Mouse (Mus musculus) lung, adult 18-20 months (tissue): Measurements from ENCODE around the gene Iqgap3.

Experiments
- DNase-seq, 2 experiments: peaks; one replicate each; pipeline ENCODE4 v3.0.0; 2022; ENCODE audit warnings: mixed read lengths in 2 of 2

The Iqgap3 gene

DNA sequence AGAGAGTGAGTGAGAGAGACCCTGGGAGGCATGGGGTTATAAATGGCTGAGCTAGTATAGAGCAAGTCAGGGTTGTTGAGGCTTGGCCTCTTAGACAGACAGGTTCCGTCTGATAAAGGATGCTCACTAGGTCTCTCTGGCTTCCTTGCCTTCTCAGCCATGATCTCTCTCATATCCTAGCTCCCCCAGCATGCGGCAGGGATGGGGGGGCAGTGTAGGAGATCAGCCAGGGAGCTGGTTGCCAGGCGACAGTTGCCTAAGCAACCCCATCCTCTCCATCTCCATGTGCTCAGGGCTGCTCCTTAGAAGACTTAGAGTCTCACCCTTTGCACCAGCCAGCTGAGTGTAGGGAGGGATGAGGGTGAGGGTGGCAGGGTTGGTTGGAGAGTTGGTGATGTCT is 70.3 kb downstream of the Iqgap3 start:
- no peak for DNase-seq

DNA sequence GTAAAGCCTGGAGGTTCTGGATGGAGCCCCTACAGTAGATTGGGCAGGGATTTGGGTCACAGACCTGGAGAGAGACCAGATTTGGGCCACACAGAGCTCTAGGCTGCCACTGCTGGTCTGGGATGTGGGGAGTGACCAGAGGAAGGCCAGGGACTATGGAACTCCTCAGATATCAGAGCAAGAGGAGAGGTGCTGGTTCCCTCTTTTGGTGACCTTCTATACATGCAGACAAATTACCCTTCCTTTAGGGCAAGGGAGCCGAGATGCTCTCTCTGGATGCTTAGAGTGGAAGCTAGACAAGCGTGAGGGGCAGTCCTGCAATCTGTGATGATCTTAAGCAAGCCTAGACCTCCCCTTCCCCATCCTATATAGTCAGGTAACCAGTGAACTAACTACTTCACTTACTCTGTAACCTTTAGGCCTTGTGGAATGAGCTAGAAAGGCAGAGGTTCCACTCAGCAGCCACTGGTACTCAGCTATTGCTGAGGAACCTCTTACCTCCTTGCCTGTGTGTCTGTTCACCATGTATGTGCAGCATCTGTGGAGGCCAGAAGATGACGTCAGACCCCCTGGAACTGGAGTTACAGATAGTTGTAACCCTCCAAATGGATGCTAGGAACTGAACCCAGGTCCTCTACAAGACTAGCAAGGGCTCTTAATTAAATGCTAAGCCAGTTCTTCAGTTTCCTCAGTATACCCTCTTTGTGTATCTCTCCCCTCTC is 71.7 kb downstream of the Iqgap3 start:
- no peak for DNase-seq

DNA sequence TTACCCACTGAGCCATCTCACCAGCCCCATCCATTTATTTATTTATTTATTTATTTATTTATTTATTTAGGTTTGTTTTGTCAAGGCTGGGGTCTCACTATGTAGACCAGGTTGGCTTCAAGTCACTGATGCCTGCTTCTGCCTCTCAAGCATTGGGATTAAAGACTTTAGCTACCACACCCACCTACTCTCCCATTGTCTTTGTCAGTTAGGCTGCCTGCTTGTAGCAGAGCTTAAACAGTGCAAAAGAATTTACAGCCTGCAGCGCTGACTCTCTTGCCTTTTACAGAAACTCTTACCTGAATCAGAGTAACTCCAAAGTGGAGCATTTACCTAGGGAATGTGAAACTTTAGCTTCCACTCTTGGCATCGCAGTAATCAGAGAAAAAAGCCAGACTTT is 72.5 kb downstream of the Iqgap3 start:
- no peak for DNase-seq

DNA sequence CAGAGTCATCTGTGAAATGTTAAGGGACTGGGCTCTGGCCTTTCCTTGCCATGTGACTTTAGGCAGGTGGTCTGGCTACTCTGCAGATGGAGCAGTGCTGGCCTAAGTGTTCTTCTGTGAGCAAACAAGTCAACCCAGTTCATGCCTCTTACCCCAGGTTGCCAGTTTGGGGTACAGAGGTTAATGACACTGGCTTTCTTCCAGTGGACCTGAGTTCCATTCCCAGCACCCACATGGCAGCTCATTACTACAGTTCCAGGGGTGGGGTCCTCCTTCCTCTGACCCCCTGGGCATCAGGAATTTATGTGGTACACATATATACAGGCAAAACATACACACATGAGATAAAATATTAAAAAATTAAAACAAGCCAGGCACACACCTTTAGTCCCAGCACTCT is 75.0 kb downstream of the Iqgap3 start:
- DNase-seq: no peak

DNA sequence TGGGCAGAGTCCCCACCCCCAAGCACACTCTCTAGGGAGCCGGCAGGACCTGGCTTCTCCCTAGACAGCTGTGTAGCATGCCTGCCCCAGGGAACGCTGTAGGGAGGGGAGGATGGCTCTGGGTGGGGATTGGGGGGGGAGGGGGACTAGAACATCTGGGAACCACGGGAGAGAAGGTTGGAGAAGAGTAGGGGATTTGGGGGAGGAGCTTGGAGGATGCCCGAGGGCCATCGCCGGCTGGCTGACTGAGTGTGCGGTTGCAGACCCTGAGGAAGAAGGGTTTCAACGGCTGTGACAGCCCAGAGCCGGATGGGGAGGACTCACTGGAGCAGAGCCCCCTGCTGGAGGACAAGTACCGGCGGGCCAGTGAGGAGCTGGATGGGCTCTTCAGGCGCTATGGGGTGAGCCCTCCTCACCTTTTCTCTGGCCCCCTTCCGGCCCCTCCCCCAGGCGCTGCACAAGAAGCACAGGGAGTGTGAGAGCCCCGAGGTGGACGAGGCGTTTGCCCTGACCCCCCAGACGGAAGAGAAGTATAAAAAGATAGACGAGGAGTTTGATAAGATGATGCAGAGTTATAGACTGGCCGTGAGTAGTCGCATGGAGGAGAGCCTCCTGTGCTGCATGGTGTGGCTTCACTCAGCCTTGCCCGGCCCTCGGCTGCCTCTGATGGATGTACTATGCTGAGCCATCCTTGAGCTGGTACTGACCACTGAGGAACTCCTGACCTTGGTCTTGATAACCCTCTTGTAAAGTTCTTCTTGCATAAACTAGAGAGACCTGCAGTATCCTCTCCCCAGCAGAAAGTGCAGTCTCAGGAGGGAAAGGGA is 76.2 kb downstream of the Iqgap3 start:
- no peak for DNase-seq

DNA sequence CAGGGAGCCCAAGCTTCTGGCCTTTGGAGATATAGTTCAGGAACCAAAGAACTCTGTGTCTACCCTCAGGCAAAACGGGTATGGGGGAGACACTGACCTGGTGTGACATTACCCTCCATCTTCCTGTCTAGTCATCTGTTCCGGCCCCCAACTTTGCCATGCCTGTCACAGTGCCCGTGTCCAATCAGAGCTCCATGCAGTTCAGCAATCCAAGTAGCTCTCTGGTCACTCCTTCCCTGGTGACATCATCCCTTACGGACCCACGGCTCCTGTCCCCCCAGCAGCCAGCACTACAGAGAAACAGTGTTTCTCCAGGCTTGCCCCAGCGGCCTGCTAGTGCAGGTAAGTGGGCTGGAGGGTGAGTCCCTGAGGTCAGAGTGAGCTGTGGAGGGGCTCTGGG is 77.2 kb downstream of the Iqgap3 start:
- DNase-seq: no peak

DNA sequence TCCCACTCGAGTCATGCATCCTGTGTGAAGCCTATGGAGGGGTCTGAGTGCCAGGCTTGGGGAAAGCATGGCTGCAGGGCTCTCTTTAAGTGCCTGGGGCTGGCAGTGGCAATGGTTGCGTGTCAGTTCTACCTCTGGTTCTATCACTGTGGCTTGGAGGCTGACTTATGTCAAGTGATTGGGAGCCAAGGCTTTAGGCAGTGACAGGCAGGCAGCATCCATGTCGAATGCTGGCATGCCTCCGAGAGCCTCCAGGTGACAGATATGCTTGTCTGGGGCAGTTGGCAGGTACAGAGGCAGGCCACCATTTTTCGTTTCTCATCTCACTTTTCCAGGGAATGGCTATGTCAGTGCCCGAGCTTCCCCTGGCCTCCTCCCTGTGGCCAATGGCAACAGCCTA is 79.1 kb downstream of the Iqgap3 start:
- DNase-seq: no peak

DNA sequence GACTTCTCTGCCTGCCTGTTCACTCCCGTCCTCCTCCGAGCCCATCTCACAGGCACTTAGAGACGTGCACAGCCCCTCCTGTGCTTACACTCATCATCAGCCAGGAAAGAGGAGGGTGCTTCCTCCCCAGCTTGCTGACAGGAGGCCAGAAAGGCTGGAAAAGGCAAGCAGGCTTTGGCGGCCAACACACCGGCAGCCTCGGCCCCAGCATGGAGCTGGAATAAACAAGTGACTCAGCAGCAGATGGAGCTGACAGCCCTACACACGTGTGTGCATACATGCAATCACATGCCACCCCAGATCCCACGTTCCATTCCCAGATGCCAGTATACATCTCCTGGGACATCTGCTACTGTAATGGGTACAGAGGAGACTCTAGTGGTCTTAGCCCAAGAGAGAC is 80.5 kb downstream of the Iqgap3 start:
- DNase-seq: no peak

DNA sequence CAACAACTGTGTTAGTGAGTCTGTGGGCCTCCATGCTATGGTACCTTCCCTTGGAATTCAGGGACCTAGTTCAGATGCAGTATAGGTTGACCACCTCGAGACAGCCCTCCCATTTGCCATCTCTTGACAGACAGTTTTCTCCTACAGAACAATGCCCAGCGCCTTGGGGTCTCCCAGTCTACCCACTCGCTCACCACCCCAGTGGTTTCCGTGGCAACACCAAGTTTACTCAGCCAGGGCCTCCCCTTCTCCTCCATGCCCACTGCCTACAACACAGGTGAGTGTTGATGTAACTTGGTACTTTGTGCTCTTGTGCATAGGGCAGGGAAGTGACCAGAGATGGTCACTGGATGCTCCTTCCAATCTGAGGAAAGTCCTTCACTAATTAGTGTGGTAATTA is 81.0 kb downstream of the Iqgap3 start:
- no peak for DNase-seq

DNA sequence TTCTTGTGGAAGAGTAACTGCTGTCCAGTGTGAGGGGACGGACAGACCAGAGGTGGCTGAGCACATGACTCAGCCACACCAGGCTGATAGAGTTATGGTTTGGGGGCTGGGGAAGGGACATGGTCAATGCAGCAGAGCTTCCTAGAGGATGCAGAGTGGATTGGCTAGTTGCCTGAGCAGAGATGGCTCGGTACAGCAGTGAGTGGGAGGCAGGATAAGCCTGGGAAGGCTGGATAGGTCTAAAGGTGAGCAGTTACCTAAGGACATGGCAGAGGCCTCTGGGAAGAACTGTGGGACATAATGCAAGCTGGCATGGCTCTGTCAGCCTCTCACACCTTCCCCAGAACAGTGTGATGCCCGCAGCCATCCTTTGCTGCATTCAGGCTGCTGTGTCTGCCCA is 82.1 kb downstream of the Iqgap3 start:
- DNase-seq: no peak

DNA sequence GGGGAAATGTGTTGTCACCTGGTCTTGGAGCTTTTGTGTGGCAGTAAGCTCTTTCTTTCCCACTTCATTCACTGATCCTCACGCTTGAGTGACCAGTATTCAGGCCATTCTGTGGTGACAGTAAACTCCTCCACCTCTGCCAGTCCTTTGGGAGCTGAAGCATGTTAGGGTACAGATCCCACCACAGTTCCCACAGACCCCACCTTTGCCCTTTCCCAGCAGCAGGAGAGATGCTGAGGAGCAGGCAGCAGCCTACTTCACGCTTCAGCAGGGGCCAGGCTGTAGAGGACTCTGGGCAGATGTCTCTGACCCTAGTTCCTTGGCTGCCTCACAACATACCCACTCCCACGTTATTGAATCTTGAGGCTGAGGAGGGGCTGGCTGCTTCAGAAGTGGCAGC is 82.5 kb downstream of the Iqgap3 start:
- no peak for DNase-seq

DNA sequence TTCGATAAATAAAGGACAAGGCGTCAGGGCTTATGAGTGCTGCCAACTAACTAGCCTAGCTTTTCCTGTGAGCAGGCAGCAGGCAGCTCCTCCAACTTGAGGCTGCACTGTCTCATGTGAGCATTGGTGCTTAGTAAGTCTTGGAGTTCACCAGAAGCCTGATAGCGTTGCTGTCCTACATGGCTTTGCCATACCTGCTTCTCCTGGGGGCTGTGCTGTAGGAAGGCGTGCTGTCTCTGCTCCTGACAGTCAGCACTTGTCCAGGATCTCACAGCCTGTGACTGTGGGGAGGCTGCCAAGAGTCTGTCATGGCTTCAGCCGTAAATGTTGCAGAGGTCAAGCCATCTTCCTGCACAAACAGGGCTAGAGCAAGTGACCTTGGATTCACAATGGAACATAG is 84.3 kb downstream of the Iqgap3 start:
- no peak for DNase-seq

DNA sequence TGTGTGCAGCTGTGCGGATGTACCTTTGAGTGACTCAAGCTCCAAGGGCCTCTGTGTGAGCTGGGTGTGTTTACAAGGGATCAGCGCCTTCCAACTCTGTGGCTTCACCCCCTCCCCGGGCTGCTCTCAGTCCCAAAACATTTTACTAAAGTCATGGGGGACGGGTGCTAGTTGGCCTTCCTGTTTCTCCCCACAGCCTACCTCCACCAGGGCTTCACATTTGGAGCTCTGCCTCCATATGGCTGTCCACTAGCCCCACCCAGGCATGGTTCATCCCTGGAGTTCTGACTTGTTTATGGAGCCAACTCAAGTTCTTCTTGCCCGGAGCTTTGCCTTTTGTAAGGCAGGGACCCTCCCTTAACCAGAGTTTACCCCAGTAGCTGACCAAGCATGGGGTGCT is 88.6 kb downstream of the Iqgap3 start:
- no peak for DNase-seq
